Mouse (Mus musculus) left cerebral cortex, postnatal 36 days (tissue): Measurements from ENCODE around the gene Tspoap1. TPM values are rescaled to one million over a fixed set of nuclear protein-coding genes. Genes with fewer than 3 reads are reported as not detected.

Source experiments
- DNase-seq, 2 experiments: peaks; one replicate each; pipeline ENCODE4 v3.0.0; 2021 to 2022; ENCODE audit warnings: low spot score in 2 of 2, mixed read lengths in 1 of 2
- intact Hi-C: fragments of 180-260 bp; cut with DNase I; formaldehyde crosslinking; loops from one replicate; pipeline ENCODE4 v1.15.1; 2025
- total RNA-seq, 2 experiments: library from RNA; stranded (reverse); gene quantifications; 2 replicates each; pipeline ENCODE4 v1.2.3; 2021

The Tspoap1 gene
- total RNA-seq: 100 to 1,000 TPM; 158 to 214 TPM

DNA sequence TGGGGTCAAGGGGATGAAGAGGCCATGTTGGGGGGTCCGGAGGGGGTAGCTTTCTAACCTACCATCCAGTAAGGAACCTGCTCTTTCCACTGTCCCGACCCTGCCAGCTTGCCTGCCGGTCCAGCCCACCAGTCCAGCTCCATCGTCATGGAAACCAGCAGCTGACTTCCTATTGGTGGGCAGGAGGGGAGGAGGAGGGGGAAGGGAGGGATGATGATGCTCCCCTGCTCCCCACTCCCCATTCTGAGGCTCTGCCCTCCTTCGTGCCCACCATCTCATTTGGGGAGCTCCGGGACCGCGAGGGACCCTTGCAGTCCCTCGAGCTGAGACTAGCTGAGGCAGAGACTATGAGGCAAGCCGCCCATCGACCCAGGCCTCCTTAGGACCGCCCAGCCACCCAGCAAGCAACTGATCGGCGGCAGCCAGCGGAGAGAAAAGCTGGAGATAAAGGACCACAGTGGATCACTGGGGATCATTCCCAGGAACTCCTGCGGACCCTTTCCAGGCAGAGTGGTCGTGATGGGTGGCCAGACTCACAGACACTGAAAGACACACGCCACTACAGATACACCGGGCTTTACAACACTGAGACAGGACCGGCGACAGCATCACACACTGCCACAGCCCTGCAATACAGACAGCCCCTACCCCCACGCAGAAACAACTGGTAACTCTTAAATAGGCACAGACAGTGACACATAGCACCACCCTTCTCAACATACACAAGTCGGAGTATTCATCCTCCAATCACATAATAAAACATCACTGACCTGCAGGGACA, at the start of gene Tspoap1:
Tspoap1 (plus strand) TSS at position 241 of the 781 bp plus-strand sequence.
- intact Hi-C loops: loop anchor here (5.0 kb wide), 1 partner anchor 98 kb away; the partner anchor contains the start of gene Rnf43
- peak; percentile 73 to 80 for DNase-seq

GRCm38 (mm10) chr11:87712188-87712587, 48.2 kb upstream of the Tspoap1 start:
- intact Hi-C loops: no loop called here
- no peak for DNase-seq

DNA sequence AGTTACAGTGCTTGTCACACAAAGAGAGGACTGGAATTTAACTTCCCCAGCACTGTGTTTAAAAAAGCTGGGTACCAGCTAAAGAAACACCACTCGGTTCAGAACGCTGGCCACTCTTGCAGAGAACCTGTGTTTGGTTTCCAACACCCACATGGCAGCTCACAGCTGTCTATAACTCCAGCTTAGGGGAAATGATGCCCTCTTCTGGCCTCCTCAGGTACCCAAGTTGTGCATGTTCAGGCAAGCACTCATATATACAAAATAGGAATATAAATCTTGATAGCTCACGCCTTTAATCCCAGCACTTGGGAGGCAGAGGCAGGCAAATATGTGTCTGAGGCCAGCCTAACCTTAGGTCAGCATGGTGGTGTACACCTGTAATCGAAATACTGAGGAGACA, 44.3 kb upstream of the Tspoap1 start:
- no peak for DNase-seq
- intact Hi-C loops: no loop called here

GRCm38 (mm10) chr11:87719526-87719925, 40.8 kb upstream of the Tspoap1 start:
- intact Hi-C loops: no loop called here
- DNase-seq: no peak

GRCm38 (mm10) chr11:87720324-87720723, 40.0 kb upstream of the Tspoap1 start:
- intact Hi-C loops: no loop called here
- DNase-seq: no peak

- intact Hi-C loops: no loop called here
Observed at GRCm38 (mm10) chr11:87720839-87721238, 39.5 kb upstream of the Tspoap1 start.

DNA sequence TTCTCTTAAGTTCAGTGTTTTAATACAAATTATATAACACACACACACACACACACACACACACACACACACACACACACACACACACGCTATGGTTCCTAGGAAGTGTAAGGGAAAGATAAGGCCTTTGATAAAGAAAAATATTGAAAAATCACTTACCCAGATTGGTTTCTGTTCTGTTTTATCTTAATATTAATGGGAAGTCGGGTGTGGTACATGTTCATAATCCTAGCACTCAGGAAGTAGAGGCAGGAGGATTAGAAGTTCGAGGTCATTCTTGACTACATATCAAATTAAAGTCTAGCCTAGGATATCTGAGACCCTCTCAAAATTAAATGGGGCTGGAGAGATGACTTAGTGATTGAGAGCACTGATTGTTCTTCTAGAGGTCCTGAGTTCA, 38.2 kb upstream of the Tspoap1 start:
- DNase-seq: no peak
- intact Hi-C loops: no loop called here

More at GRCm38 (mm10) chr11:87720839-87721238, 39.5 kb upstream of the Tspoap1 start:
- no peak for DNase-seq

DNA sequence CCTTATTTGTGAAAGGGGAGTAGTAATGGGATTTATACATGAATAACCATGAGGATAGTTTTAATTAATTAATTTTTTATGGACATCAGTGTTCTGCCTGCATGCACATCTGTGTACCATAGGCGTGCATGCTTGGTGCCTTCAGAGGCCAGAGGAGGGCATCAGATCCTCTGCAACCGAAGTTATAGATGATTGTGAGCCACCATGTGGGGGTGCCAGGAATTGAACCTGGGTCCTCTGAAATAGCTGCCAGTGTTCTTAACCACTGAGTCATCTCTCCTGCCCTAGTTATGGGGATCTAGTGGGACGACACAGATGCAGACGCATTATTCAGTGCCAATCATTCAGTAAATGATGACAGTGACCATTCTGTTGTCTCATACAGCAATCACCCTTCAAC, 37.5 kb upstream of the Tspoap1 start:
- no peak for DNase-seq
- intact Hi-C loops: no loop called here

- no peak for DNase-seq
- intact Hi-C loops: no loop called here
Observed at GRCm38 (mm10) chr11:87725515-87725914, 34.8 kb upstream of the Tspoap1 start.

- no peak for DNase-seq
- intact Hi-C loops: no loop called here
Observed at GRCm38 (mm10) chr11:87725964-87726562, 34.3 kb upstream of the Tspoap1 start.

- no peak for DNase-seq
- intact Hi-C loops: no loop called here
Observed at GRCm38 (mm10) chr11:87727021-87727420, 33.3 kb upstream of the Tspoap1 start.

- DNase-seq: no peak
- intact Hi-C loops: no loop called here
Observed at GRCm38 (mm10) chr11:87727471-87727870, 32.9 kb upstream of the Tspoap1 start.

- intact Hi-C loops: no loop called here
- DNase-seq: no peak
Observed at GRCm38 (mm10) chr11:87728850-87729592, 31.3 kb upstream of the Tspoap1 start.

- no peak for DNase-seq
- intact Hi-C loops: no loop called here
Observed at GRCm38 (mm10) chr11:87729593-87730185, 30.7 kb upstream of the Tspoap1 start.

DNA sequence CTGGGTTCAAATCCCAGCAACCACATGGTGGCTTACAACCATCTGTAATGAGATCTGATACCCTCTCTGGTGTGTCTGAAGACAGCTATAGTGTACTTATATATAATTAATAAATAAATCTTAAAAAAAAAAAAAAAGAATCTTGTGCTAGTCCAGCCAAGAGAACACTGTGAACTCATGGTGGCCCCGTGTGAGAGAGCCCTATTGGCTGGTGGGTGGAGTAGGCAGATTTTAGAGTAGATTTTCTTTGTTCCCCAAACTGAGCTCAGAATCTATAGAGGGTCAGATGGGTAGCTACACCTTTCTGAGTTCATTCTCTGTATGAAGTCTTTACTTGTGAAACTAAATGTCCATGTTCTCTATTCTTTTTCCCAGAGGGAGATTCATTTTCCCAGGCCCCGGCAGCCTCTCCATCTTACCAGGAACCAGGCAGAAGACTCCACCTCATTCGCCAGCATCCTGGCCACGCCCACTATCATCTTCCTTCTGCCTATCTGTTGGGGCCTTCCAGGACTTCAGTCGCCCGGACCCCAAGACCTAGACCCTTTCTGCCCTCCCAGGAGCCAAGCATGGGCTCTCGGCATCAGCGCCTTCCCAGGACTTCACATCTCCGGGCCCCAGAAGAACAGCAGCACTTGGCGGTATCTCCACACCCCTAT, 29.6 kb upstream of the Tspoap1 start:
- DNase-seq: no peak
- intact Hi-C loops: no loop called here

DNA sequence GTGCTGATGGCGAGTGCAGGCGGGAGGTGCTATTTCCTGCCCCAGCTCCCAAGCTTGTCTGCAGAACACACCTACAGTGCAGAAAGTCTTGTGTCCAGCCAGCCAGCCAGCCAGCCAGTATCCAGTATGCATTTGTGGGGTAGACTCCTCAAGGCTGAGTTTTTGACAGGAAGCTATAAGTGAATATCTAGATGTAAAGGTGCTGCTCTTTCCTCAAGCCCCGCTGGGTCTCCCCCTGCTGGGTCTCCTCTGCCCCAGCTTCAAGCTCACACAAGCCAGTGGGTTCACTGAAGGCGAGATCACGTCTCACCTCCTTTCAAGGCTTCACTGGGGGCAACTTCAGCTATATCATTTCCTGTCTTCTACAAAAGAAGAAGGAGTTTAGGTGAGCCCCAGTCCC, 26.0 kb upstream of the Tspoap1 start:
- intact Hi-C loops: no loop called here
- no peak for DNase-seq

- intact Hi-C loops: loop anchor here (2.0 kb wide), 2 partner anchors 29 to 73 kb away; partner anchors contain the start of gene Rnf43
- DNase-seq: no peak
Observed at GRCm38 (mm10) chr11:87735691-87736090, 24.6 kb upstream of the Tspoap1 start.

- intact Hi-C loops: loop anchor here (2.0 kb wide), 2 partner anchors 28 to 74 kb away; partner anchors contain the start of gene Rnf43
- peak; percentile 50 for DNase-seq
Observed at GRCm38 (mm10) chr11:87736647-87737134, 23.6 kb upstream of the Tspoap1 start.

GRCm38 (mm10) chr11:87737175-87737740, 23.1 kb upstream of the Tspoap1 start, which contains the start of gene Supt4a:
Gene Supt4a, plus strand, starts transcription at chr11:87737552.
- intact Hi-C loops: loop anchor here (2.0 kb wide), 2 partner anchors 28 to 74 kb away; partner anchors contain the start of gene Rnf43

More at GRCm38 (mm10) chr11:87737175-87737740, 23.1 kb upstream of the Tspoap1 start, which contains the start of gene Supt4a:
- peak; percentile 91 to 95 for DNase-seq
